Mouse (Mus musculus): ENCODE data around the gene Bcl6.

- TF ChIP-seq EP300 (optimal IDR thresholded peaks at IDR 0.05) = no peak
- TF ChIP-seq CTCF (IDR thresholded peaks at IDR 0.05; ENCODE audit: low read depth) = no peak
These were observed 9.2 kb downstream of the Bcl6 start for GRCm38 (mm10) chr16:23979446-23979845.
